Mouse (Mus musculus) hindbrain, embryonic 13.5 days (tissue): ENCODE results near the gene Vmn1r124. TPM values are rescaled to one million over a fixed set of nuclear protein-coding genes. Genes with fewer than 3 reads are reported as not detected.
"Not testable (repeated sequence)": the region's sequence is repeated elsewhere in the genome, so short reads cannot be mapped to it uniquely, and the experiment has no call there.

Experiments
- ATAC-seq: fragments of 200-750 bp; cut with Nextera tagmentation; 2 replicates; pipeline ENCODE4 v1.8.0; 2017; ENCODE audit warnings: moderate TSS enrichment; ENCODE audit not compliant: low FRiP score
- H3K27ac ChIP-seq: fragments of 300-500 bp; sonication (generic); 2 replicates; pipeline ENCODE4 v1.5.1; 2015; ENCODE audit warnings: inconsistent platforms, mild to moderate bottlenecking, moderate library complexity
- H3K27me3 ChIP-seq: fragments of 300-500 bp; sonication (generic); 2 replicates; pipeline ENCODE4 v1.6.1; 2015; ENCODE audit warnings: mild to moderate bottlenecking, inconsistent platforms
- H3K36me3 ChIP-seq: fragments of 300-500 bp; sonication (generic); 2 replicates; pipeline ENCODE4 v1.6.1; 2015; ENCODE audit warnings: mild to moderate bottlenecking, inconsistent platforms
- H3K4me1 ChIP-seq: fragments of 300-500 bp; sonication (generic); replicated peaks from 2 replicates; pipeline ENCODE4 v1.6.1; 2015; ENCODE audit warnings: inconsistent platforms
- H3K4me2 ChIP-seq: fragments of 300-500 bp; sonication (generic); 2 replicates; pipeline ENCODE4 v1.6.1; 2015; ENCODE audit warnings: inconsistent platforms, mild to moderate bottlenecking, moderate library complexity
- H3K4me3 ChIP-seq: fragments of 300-500 bp; sonication (generic); 2 replicates; pipeline ENCODE4 v1.5.1; 2015; ENCODE audit warnings: mild to moderate bottlenecking, inconsistent platforms
- H3K9ac ChIP-seq: fragments of 300-500 bp; sonication (generic); 2 replicates; pipeline ENCODE4 v1.6.1; 2015; ENCODE audit warnings: mild to moderate bottlenecking, inconsistent platforms
- H3K9me3 ChIP-seq: fragments of 300-500 bp; sonication (generic); 2 replicates; pipeline ENCODE4 v1.6.1; 2016; ENCODE audit warnings: inconsistent platforms
- WGBS: fragments of 180-500 bp; shearing (Covaris S2); methylation state at CpG from one replicate; pipeline ENCODE4 v1.1.7; 2015; 5-methylcytosine and 5-hydroxymethylcytosine counted together
- polyA plus RNA-seq: library from polyadenylated mRNA; unstranded; fragments of >200 nt; fragmentation: Nextera tagmentation; extraction: Ambion mirVana; gene quantifications from 2 replicates; pipeline ENCODE4 v1.2.1, GENCODE M21; 2015

Gene Vmn1r124
- polyA plus RNA-seq, result not detected in 2 replicates

GRCm38 (mm10) chr7:21260517-21260916 lies at the start of gene Vmn1r124:
Vmn1r124 (minus strand) TSS chr7:21260617.
- not testable (repeated sequence) for H3K4me3 ChIP-seq, H3K27me3 ChIP-seq, H3K9ac ChIP-seq, H3K4me2 ChIP-seq, H3K27ac ChIP-seq, ATAC-seq, H3K4me1 ChIP-seq, H3K9me3 ChIP-seq, H3K36me3 ChIP-seq
- WGBS, result 77% methylated on average over 4 of the region's 4 CpGs

GRCm38 (mm10) chr7:21301367-21301766 lies 41.0 kb upstream of the Vmn1r124 start, which contains the start of gene Vmn1r126:
Vmn1r126 (minus strand) TSS chr7:21301467.
- not testable (repeated sequence) for H3K9me3 ChIP-seq, ATAC-seq, H3K27ac ChIP-seq, H3K36me3 ChIP-seq, H3K4me1 ChIP-seq, H3K4me2 ChIP-seq, H3K27me3 ChIP-seq, H3K4me3 ChIP-seq, H3K9ac ChIP-seq
- no CpG with 5 or more reads among the region's 5 CpGs for WGBS

GRCm38 (mm10) chr7:21271879-21272278 lies 11.5 kb upstream of the Vmn1r124 start, which contains the start of gene Vmn1r125:
Vmn1r125 (plus strand) TSS chr7:21272179.
- ATAC-seq, H3K27me3 ChIP-seq, H3K9ac ChIP-seq, H3K4me1 ChIP-seq, H3K27ac ChIP-seq, H3K36me3 ChIP-seq, H3K9me3 ChIP-seq, H3K4me2 ChIP-seq, H3K4me3 ChIP-seq: not testable (repeated sequence)
- WGBS, result 69% methylated on average over 3 of the region's 3 CpGs

Other genes with a start within 250 kb of the Vmn1r124 start
- gene Vmn1r119, start 248.2 kb downstream of the Vmn1r124 start, polyA plus RNA-seq, result not detected in 2 replicates
- not detected in 2 replicates for gene Vmn1r120, start 206.8 kb downstream of the Vmn1r124 start, polyA plus RNA-seq
- not detected in 2 replicates for gene Vmn1r121, start 162.1 kb downstream of the Vmn1r124 start, polyA plus RNA-seq
- not detected in 2 replicates for gene Vmn1r122, start 126.5 kb downstream of the Vmn1r124 start, polyA plus RNA-seq
- not detected in 2 replicates for gene Vmn1r123, start 98.4 kb downstream of the Vmn1r124 start, polyA plus RNA-seq
- gene Gm5157, start 70.2 kb downstream of the Vmn1r124 start, polyA plus RNA-seq, result not detected in 2 replicates
- not detected in 2 replicates for gene Vmn1r125, start 11.6 kb upstream of the Vmn1r124 start, polyA plus RNA-seq
- not detected in 2 replicates for gene Vmn1r126, start 40.9 kb upstream of the Vmn1r124 start, polyA plus RNA-seq
- gene Vmn1r127, start 59.2 kb upstream of the Vmn1r124 start, polyA plus RNA-seq, result not detected in 2 replicates
- not detected in 2 replicates for gene Vmn1r128, start 88.8 kb upstream of the Vmn1r124 start, polyA plus RNA-seq
- not detected in 2 replicates for gene Vmn1r129, start 100.7 kb upstream of the Vmn1r124 start, polyA plus RNA-seq
- gene Gm6882, start 172.1 kb upstream of the Vmn1r124 start, polyA plus RNA-seq, result not detected in 2 replicates